Mouse (Mus musculus) E14TG2a.4 (cell line): Measurements from ENCODE around the gene Slc25a42.

Experiments
- CTCF ChIP-seq: conservative IDR thresholded peaks from 2 replicates; pipeline ENCODE4 v1.5.1; 2014; ENCODE audit warnings: low read length
- NANOG ChIP-seq: IDR thresholded peaks from 2 replicates; pipeline ENCODE4 v1.6.1; 2014; ENCODE audit warnings: borderline replicate concordance, low read length, mixed read lengths

- TF ChIP-seq CTCF: no peak
- no peak for TF ChIP-seq NANOG
Observed at GRCm38 (mm10) chr8:70214411-70214810, 2.3 kb upstream of the Slc25a42 start.
